Mouse (Mus musculus): ENCODE measurements at regions not wholly inside any gene's neighbourhood (a gene's known extent, or its start where the extent isn't known, plus 50 kb on each side); places are given as distances from the start of the nearest gene placed in this dataset.

GRCm38 (mm10) chr12:107146608-107147121, 341.8 kb upstream of the 3110018I06Rik start:
- no peak overlapping the region for H3K4me3 ChIP-seq
- H3K27me3 ChIP-seq (ENCODE audit: low read depth, poor library complexity, severe bottlenecking): no peaks in the 10 kb centered on the region
- no peaks in the 10 kb centered on the region for H3K4me1 ChIP-seq
- H3K27ac ChIP-seq (replicated peaks): no peak overlapping the region
- 89% methylated on average over 5 of the region's 5 CpGs for WGBS
- DNase-seq (ENCODE audit: low spot score): no peak
- no peaks in the 10 kb centered on the region for H3K36me3 ChIP-seq
- no peaks in the 10 kb centered on the region for H3K9me3 ChIP-seq (replicated peaks)

GRCm38 (mm10) chr12:107148451-107148850, 340.0 kb upstream of the 3110018I06Rik start:
- Histone ChIP-seq H3K4me1 (no peaks in the 10 kb centered on the region), H3K9me3 (replicated peaks) (no peaks in the 10 kb centered on the region), H3K27me3 (ENCODE audit: low read depth, poor library complexity, severe bottlenecking) (no peaks in the 10 kb centered on the region), H3K4me3 (no peak overlapping the region), H3K27ac (replicated peaks) (no peak overlapping the region), H3K36me3 (no peaks in the 10 kb centered on the region)
- 88% methylated on average over 8 of the region's 8 CpGs for WGBS
- DNase-seq (ENCODE audit: low spot score): no peak

- WGBS: 79% methylated on average over 5 of the region's 5 CpGs
- Histone ChIP-seq H3K4me3 (no peak overlapping the region), H3K9me3 (replicated peaks) (no peaks in the 10 kb centered on the region), H3K27ac (replicated peaks) (no peak overlapping the region), H3K36me3 (no peaks in the 10 kb centered on the region), H3K27me3 (ENCODE audit: low read depth, poor library complexity, severe bottlenecking) (no peaks in the 10 kb centered on the region), H3K4me1 (no peaks in the 10 kb centered on the region)
- no peak for DNase-seq (ENCODE audit: low spot score)
Observed at GRCm38 (mm10) chr12:107151089-107151488, 337.3 kb upstream of the 3110018I06Rik start.

GRCm38 (mm10) chr12:107154668-107155067, 333.8 kb upstream of the 3110018I06Rik start:
- 93% methylated on average over 2 of the region's 2 CpGs for WGBS
- no peak overlapping the region for H3K4me3 ChIP-seq

GRCm38 (mm10) chr12:107156791-107157428, 331.5 kb upstream of the 3110018I06Rik start:
- 79% methylated on average over 8 of the region's 8 CpGs for WGBS
- Histone ChIP-seq H3K36me3 (no peaks in the 10 kb centered on the region), H3K27ac (replicated peaks) (no peak overlapping the region), H3K4me1 (peaks cover 14% of the 10 kb centered on the region), H3K4me3 (no peak overlapping the region), H3K9me3 (replicated peaks) (no peaks in the 10 kb centered on the region), H3K27me3 (ENCODE audit: low read depth, poor library complexity, severe bottlenecking) (peaks cover 6% of the 10 kb centered on the region)
- no peak for DNase-seq (ENCODE audit: low spot score)

More at GRCm38 (mm10) chr12:107154668-107155067, 333.8 kb upstream of the 3110018I06Rik start:
- DNase-seq (ENCODE audit: low spot score): no peak
- Histone ChIP-seq H3K36me3 (no peaks in the 10 kb centered on the region), H3K27me3 (ENCODE audit: low read depth, poor library complexity, severe bottlenecking) (no peaks in the 10 kb centered on the region; the same call in 1 of the 2 replicates), H3K4me1 (peaks cover under 1% of the 10 kb centered on the region), H3K9me3 (replicated peaks) (no peaks in the 10 kb centered on the region), H3K27ac (replicated peaks) (no peak overlapping the region)

GRCm38 (mm10) chr12:107159126-107159525, 329.3 kb upstream of the 3110018I06Rik start:
- Histone ChIP-seq H3K4me1 (peaks cover 24% of the 10 kb centered on the region), H3K36me3 (no peaks in the 10 kb centered on the region), H3K27me3 (ENCODE audit: low read depth, poor library complexity, severe bottlenecking) (peaks cover 6% of the 10 kb centered on the region), H3K4me3 (no peak overlapping the region), H3K9me3 (replicated peaks) (no peaks in the 10 kb centered on the region), H3K27ac (replicated peaks) (no peak overlapping the region)
- WGBS: 84% methylated on average over 5 of the region's 5 CpGs
- DNase-seq (ENCODE audit: low spot score): no peak

GRCm38 (mm10) chr12:107160137-107160536, 328.3 kb upstream of the 3110018I06Rik start:
- H3K9me3 ChIP-seq (replicated peaks): no peaks in the 10 kb centered on the region
- DNase-seq (ENCODE audit: low spot score): no peak
- WGBS: 6% methylated on average over 7 of the region's 7 CpGs

GRCm38 (mm10) chr12:107160628-107161027, 327.8 kb upstream of the 3110018I06Rik start:
- Histone ChIP-seq H3K4me3 (no peak overlapping the region), H3K9me3 (replicated peaks) (no peaks in the 10 kb centered on the region), H3K27me3 (ENCODE audit: low read depth, poor library complexity, severe bottlenecking) (peaks cover 14% of the 10 kb centered on the region), H3K4me1 (peaks cover 31% of the 10 kb centered on the region), H3K27ac (replicated peaks) (no peak overlapping the region), H3K36me3 (no peaks in the 10 kb centered on the region)
- WGBS: 60% methylated on average over 6 of the region's 6 CpGs
- no peak for DNase-seq (ENCODE audit: low spot score)

More at GRCm38 (mm10) chr12:107160137-107160536, 328.3 kb upstream of the 3110018I06Rik start:
- Histone ChIP-seq H3K27ac (replicated peaks) (no peak overlapping the region), H3K4me1 (peaks cover 27% of the 10 kb centered on the region), H3K4me3 (no peak overlapping the region), H3K27me3 (ENCODE audit: low read depth, poor library complexity, severe bottlenecking) (peaks cover 10% of the 10 kb centered on the region), H3K36me3 (no peaks in the 10 kb centered on the region)

GRCm38 (mm10) chr12:107170926-107171325, 317.5 kb upstream of the 3110018I06Rik start:
- Histone ChIP-seq H3K36me3 (no peaks in the 10 kb centered on the region), H3K4me1 (no peaks in the 10 kb centered on the region), H3K4me3 (no peak overlapping the region), H3K27me3 (ENCODE audit: low read depth, poor library complexity, severe bottlenecking) (no peaks in the 10 kb centered on the region), H3K9me3 (replicated peaks) (no peaks in the 10 kb centered on the region), H3K27ac (replicated peaks) (no peak overlapping the region)
- WGBS: 85% methylated on average over 7 of the region's 7 CpGs
- no peak for DNase-seq (ENCODE audit: low spot score)

GRCm38 (mm10) chr12:107171676-107172075, 316.8 kb upstream of the 3110018I06Rik start:
- no peak overlapping the region for H3K27ac ChIP-seq (replicated peaks)
- no peak for DNase-seq (ENCODE audit: low spot score)

GRCm38 (mm10) chr12:107178676-107179075, 309.8 kb upstream of the 3110018I06Rik start:
- Histone ChIP-seq H3K9me3 (replicated peaks) (no peaks in the 10 kb centered on the region), H3K27ac (replicated peaks) (no peak overlapping the region), H3K36me3 (no peaks in the 10 kb centered on the region), H3K27me3 (ENCODE audit: low read depth, poor library complexity, severe bottlenecking) (no peaks in the 10 kb centered on the region), H3K4me3 (no peak overlapping the region), H3K4me1 (peaks cover 7% of the 10 kb centered on the region)
- WGBS: 90% methylated on average over 6 of the region's 6 CpGs
- DNase-seq (ENCODE audit: low spot score): no peak

More at GRCm38 (mm10) chr12:107171676-107172075, 316.8 kb upstream of the 3110018I06Rik start:
- WGBS: 79% methylated on average over 15 of the region's 15 CpGs
- no peaks in the 10 kb centered on the region for H3K27me3 ChIP-seq (ENCODE audit: low read depth, poor library complexity, severe bottlenecking)
- H3K36me3 ChIP-seq: no peaks in the 10 kb centered on the region
- no peak overlapping the region for H3K4me3 ChIP-seq
- no peaks in the 10 kb centered on the region for H3K4me1 ChIP-seq
- no peaks in the 10 kb centered on the region for H3K9me3 ChIP-seq (replicated peaks)

GRCm38 (mm10) chr12:107180501-107180900, 307.9 kb upstream of the 3110018I06Rik start:
- Histone ChIP-seq H3K27ac (replicated peaks) (no peak overlapping the region), H3K9me3 (replicated peaks) (no peaks in the 10 kb centered on the region), H3K4me3 (no peak overlapping the region), H3K27me3 (ENCODE audit: low read depth, poor library complexity, severe bottlenecking) (no peaks in the 10 kb centered on the region), H3K4me1 (peaks cover 15% of the 10 kb centered on the region), H3K36me3 (no peaks in the 10 kb centered on the region)
- 95% methylated on average over 3 of the region's 3 CpGs for WGBS
- DNase-seq (ENCODE audit: low spot score): no peak

- WGBS: 91% methylated on average over 9 of the region's 9 CpGs
- H3K27me3 ChIP-seq (ENCODE audit: low read depth, poor library complexity, severe bottlenecking): no peaks in the 10 kb centered on the region
- H3K36me3 ChIP-seq: no peaks in the 10 kb centered on the region
- H3K4me3 ChIP-seq: no peak overlapping the region
- no peaks in the 10 kb centered on the region for H3K9me3 ChIP-seq (replicated peaks)
- H3K27ac ChIP-seq (replicated peaks): no peak overlapping the region
- DNase-seq (ENCODE audit: low spot score): no peak
- H3K4me1 ChIP-seq: peaks cover 15% of the 10 kb centered on the region
Observed at GRCm38 (mm10) chr12:107181291-107181690, 307.1 kb upstream of the 3110018I06Rik start.

Data from midbrain, embryonic 10.5 days (tissue).